Mouse (Mus musculus): Measurements from ENCODE around the gene 4930522H14Rik. TPM values are rescaled to one million over a fixed set of nuclear protein-coding genes. Genes with fewer than 3 reads are reported as not detected.

4930522H14Rik gene
- polyA plus RNA-seq, 2 experiments = not detected

- TF ChIP-seq CTCF (IDR thresholded peaks at IDR 0.05; ENCODE audit: low read depth) (no peak), EP300 (IDR thresholded peaks at IDR 0.05; ENCODE audit: low read depth) (no peak)
- no peaks in the 10 kb centered on the region for H3K36me3 ChIP-seq (replicated peaks; ENCODE audit: control insufficient read depth, insufficient read depth, low read depth)
- no peak overlapping the region for H3K9ac ChIP-seq (replicated peaks)
- H3K27ac ChIP-seq = no peak overlapping the region
- H3K27me3 ChIP-seq (ENCODE audit: control insufficient read depth, insufficient read depth, low read length) = no peaks in the 10 kb centered on the region
- ATAC-seq (ENCODE audit: insufficient read depth) (no peak), DNase-seq (ENCODE audit: low read depth in 3 of 3, low spot score in 3 of 3) (no peak)
- 53% methylated on average over 1 of the region's 1 CpGs for WGBS (ENCODE audit: insufficient replicate concordance)
- no peak overlapping the region for H3K4me3 ChIP-seq (ENCODE audit: insufficient read depth in 1 of 2, low read depth in 2 of 2, low read length in 2 of 2)
- H3K4me1 ChIP-seq (replicated peaks; ENCODE audit: control insufficient read depth in 2 of 2, insufficient read depth in 2 of 2, low read length in 1 of 2) = no peaks in the 10 kb centered on the region
- H3K4me2 ChIP-seq (ENCODE audit: low read depth) = no peak overlapping the region
- no peaks in the 10 kb centered on the region for H3K9me3 ChIP-seq (ENCODE audit: control insufficient read depth, low read length)
Observed at GRCm38 (mm10) chr4:109572632-109573031, 41.5 kb upstream of the 4930522H14Rik start.

DNA sequence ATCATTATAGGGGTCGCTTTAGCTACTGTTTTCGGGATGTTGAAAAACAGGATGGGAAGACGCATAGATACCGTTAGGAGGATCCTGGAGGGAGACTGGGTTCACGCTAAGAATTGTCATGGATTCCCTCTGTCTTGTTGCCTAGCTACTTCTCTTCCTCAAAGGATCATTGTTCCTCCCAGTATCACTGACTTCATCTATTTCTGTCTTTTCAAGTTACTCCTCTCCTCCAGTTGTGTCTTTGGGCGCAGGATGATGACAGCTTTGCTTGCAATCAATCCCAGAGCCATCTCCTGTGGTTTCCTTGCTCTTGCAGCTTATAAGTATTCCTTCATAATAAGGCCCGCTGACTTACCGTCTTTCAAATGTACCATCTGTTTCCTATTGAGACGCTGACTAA is 38.3 kb upstream of the 4930522H14Rik start:
- DNase-seq (ENCODE audit: low read depth in 3 of 3, low spot score in 3 of 3) (no peak), ATAC-seq (ENCODE audit: insufficient read depth) (no peak)
- no peaks in the 10 kb centered on the region for H3K36me3 ChIP-seq (replicated peaks; ENCODE audit: control insufficient read depth, insufficient read depth, low read depth)
- WGBS (ENCODE audit: insufficient replicate concordance) = 74% methylated on average over 9 of the region's 9 CpGs
- H3K9me3 ChIP-seq (ENCODE audit: control insufficient read depth, low read length) = no peaks in the 10 kb centered on the region
- H3K4me3 ChIP-seq (ENCODE audit: insufficient read depth in 1 of 2, low read depth in 2 of 2, low read length in 2 of 2) = no peak overlapping the region
- TF ChIP-seq CTCF (IDR thresholded peaks at IDR 0.05; ENCODE audit: low read depth) (no peak), EP300 (IDR thresholded peaks at IDR 0.05; ENCODE audit: low read depth) (no peak)
- no peaks in the 10 kb centered on the region for H3K27me3 ChIP-seq (ENCODE audit: control insufficient read depth, insufficient read depth, low read length)
- H3K4me1 ChIP-seq (replicated peaks; ENCODE audit: control insufficient read depth in 2 of 2, insufficient read depth in 2 of 2, low read length in 1 of 2) = no peaks in the 10 kb centered on the region
- no peak overlapping the region for H3K27ac ChIP-seq
- H3K9ac ChIP-seq (replicated peaks) = no peak overlapping the region
- H3K4me2 ChIP-seq (ENCODE audit: low read depth) = no peak overlapping the region

DNA sequence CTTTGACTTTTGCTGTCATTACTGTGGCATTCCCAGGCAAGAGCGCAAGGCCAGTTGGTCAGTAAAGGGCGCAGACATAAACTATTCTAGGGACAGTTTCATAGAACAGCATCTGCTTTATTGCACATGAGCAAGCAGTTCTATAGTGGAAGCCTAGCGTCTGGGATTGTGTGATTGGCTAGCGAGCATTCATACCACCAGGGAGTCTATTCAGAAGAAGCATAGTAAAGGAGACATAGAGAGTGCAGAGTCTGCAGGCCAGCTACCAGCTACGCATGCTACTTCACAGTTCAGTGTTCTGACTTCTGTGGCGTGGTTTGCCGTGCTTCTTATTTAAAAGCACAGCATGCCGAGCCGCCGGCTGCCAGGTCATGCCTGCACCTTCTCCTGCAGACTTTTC is 37.9 kb upstream of the 4930522H14Rik start:
- H3K4me3 ChIP-seq (ENCODE audit: insufficient read depth in 1 of 2, low read depth in 2 of 2, low read length in 2 of 2) = no peak overlapping the region
- no peak overlapping the region for H3K4me2 ChIP-seq (ENCODE audit: low read depth)
- no peak for DNase-seq (ENCODE audit: low read depth in 3 of 3, low spot score in 3 of 3)
- no peak overlapping the region for H3K27ac ChIP-seq
- no peaks in the 10 kb centered on the region for H3K4me1 ChIP-seq (replicated peaks; ENCODE audit: control insufficient read depth in 2 of 2, insufficient read depth in 2 of 2, low read length in 1 of 2)
- 73% methylated on average over 10 of the region's 10 CpGs for WGBS (ENCODE audit: insufficient replicate concordance)
- no peaks in the 10 kb centered on the region for H3K9me3 ChIP-seq (ENCODE audit: control insufficient read depth, low read length)
- H3K27me3 ChIP-seq (ENCODE audit: control insufficient read depth, insufficient read depth, low read length) = no peaks in the 10 kb centered on the region
- no peaks in the 10 kb centered on the region for H3K36me3 ChIP-seq (replicated peaks; ENCODE audit: control insufficient read depth, insufficient read depth, low read depth)
- no peak for TF ChIP-seq EP300 (IDR thresholded peaks at IDR 0.05; ENCODE audit: low read depth)
- no peak for TF ChIP-seq CTCF (IDR thresholded peaks at IDR 0.05; ENCODE audit: low read depth)
- ATAC-seq (ENCODE audit: insufficient read depth) = no peak
- no peak overlapping the region for H3K9ac ChIP-seq (replicated peaks)

GRCm38 (mm10) chr4:109564711-109565110 is 33.6 kb upstream of the 4930522H14Rik start:
- Histone ChIP-seq H3K4me2 (ENCODE audit: low read depth) (no peak overlapping the region), H3K9ac (replicated peaks) (no peak overlapping the region), H3K4me3 (ENCODE audit: insufficient read depth in 1 of 2, low read depth in 2 of 2, low read length in 2 of 2) (no peak overlapping the region), H3K36me3 (replicated peaks; ENCODE audit: control insufficient read depth, insufficient read depth, low read depth) (no peaks in the 10 kb centered on the region), H3K27ac (no peak overlapping the region), H3K4me1 (replicated peaks; ENCODE audit: control insufficient read depth in 2 of 2, insufficient read depth in 2 of 2, low read length in 1 of 2) (no peaks in the 10 kb centered on the region), H3K9me3 (ENCODE audit: control insufficient read depth, low read length) (no peaks in the 10 kb centered on the region), H3K27me3 (ENCODE audit: control insufficient read depth, insufficient read depth, low read length) (no peaks in the 10 kb centered on the region)
- no peak for DNase-seq (ENCODE audit: low read depth in 3 of 3, low spot score in 3 of 3)
- no peak for TF ChIP-seq CTCF (IDR thresholded peaks at IDR 0.05; ENCODE audit: low read depth)
- no peak for TF ChIP-seq EP300 (IDR thresholded peaks at IDR 0.05; ENCODE audit: low read depth)
- WGBS (ENCODE audit: insufficient replicate concordance) = 61% methylated on average over 6 of the region's 6 CpGs
- no peak for ATAC-seq (ENCODE audit: insufficient read depth)

GRCm38 (mm10) chr4:109550338-109551150 is 19.4 kb upstream of the 4930522H14Rik start:
- H3K4me2 ChIP-seq (ENCODE audit: low read depth) = no peak overlapping the region
- TF ChIP-seq CTCF (IDR thresholded peaks at IDR 0.05; ENCODE audit: low read depth) (no peak), EP300 (IDR thresholded peaks at IDR 0.05; ENCODE audit: low read depth) (no peak)
- H3K4me1 ChIP-seq (replicated peaks; ENCODE audit: control insufficient read depth in 2 of 2, insufficient read depth in 2 of 2, low read length in 1 of 2) = no peaks in the 10 kb centered on the region
- no peak overlapping the region for H3K4me3 ChIP-seq (ENCODE audit: insufficient read depth in 1 of 2, low read depth in 2 of 2, low read length in 2 of 2)
- DNase-seq (ENCODE audit: low read depth in 3 of 3, low spot score in 3 of 3) = no peak
- WGBS (ENCODE audit: insufficient replicate concordance) = 11% methylated on average over 11 of the region's 11 CpGs
- no peaks in the 10 kb centered on the region for H3K27me3 ChIP-seq (ENCODE audit: control insufficient read depth, insufficient read depth, low read length)
- H3K9ac ChIP-seq (replicated peaks) = no peak overlapping the region
- ATAC-seq (ENCODE audit: insufficient read depth) = no peak
- no peaks in the 10 kb centered on the region for H3K9me3 ChIP-seq (ENCODE audit: control insufficient read depth, low read length)
- no peak overlapping the region for H3K27ac ChIP-seq
- H3K36me3 ChIP-seq (replicated peaks; ENCODE audit: control insufficient read depth, insufficient read depth, low read depth) = no peaks in the 10 kb centered on the region
